ENCODE assay signal across 32 mouse cellular contexts in genomic region chr7:86816466-86816865, GRCm38 (mm10). TPM values are rescaled to one million over a fixed set of nuclear protein-coding genes. Genes with fewer than 3 reads are reported as not detected.
A peak's percentile ranks its signal among the peaks of the same experiment; 100 is the strongest.
DNase-seq lines count a peak whose midpoint lies in the region; TF ChIP-seq lines count a peak whose summit lies in the region.
"Had no signal": no experiment of that assay in that cellular context is flagged by ENCODE, and none has a peak within 500 bp of the region (broad histone marks: within the 10 kb centered on the region; RNA-seq: fewer than 3 reads in every experiment).

No protein-coding gene starts in this region.

- H3K36me3 ChIP-seq in ES-E14 (ENCODE audit: control insufficient read depth, insufficient read depth, low read length, poor library complexity, severe bottlenecking): no peaks in the 10 kb centered on the region
- H3K36me3 ChIP-seq: G1E had no signal

- no peak overlapping the region for H3K27ac ChIP-seq in ES-E14 (ENCODE audit: insufficient read depth, low read depth, low read length, poor library complexity, severe bottlenecking)

- H3K4me1 ChIP-seq in ES-E14 (ENCODE audit: control insufficient read depth in 2 of 2, insufficient read depth in 2 of 2, low read length in 2 of 2, poor library complexity in 1 of 2): no peaks in the 10 kb centered on the region

- in situ Hi-C loops in ES-E14 (cut with MboI; ENCODE audit: low sequenced_read_pairs in 2 of 2, unreplicated experiment in 2 of 2): no loop called here

- H3K9me3 ChIP-seq in ES-E14 (ENCODE audit: control insufficient read depth, insufficient read depth, low read depth, low read length): no peaks in the 10 kb centered on the region
- H3K9me3 ChIP-seq: G1E had no signal

- H3K9ac ChIP-seq in ES-E14 (ENCODE audit: insufficient read depth, low read depth, low read length, poor library complexity, severe bottlenecking): no peak overlapping the region

- DNase-seq in ES-CJ7 (ENCODE audit: low read depth, low spot score) (peak; percentile 31), ES-E14 (ENCODE audit: low read depth, low spot score) (peak; percentile 26), R1 (ENCODE audit: low read depth, low spot score) (peak; percentile 76), ZHBTc4 (ENCODE audit: low read depth, low spot score) (peak; percentile 63), MN1 (ENCODE audit: low spot score) (no peak)
- DNase-seq in adrenal gland, postnatal 36 days: no peak
- no peak for DNase-seq in lung, postnatal 36 days
- no peak for DNase-seq in frontal cortex, adult 2 months (ENCODE audit: extremely low spot score in 1 of 2, low spot score in 1 of 2)
- DNase-seq: adrenal gland, adult 2 months; adrenal gland, adult 8-10 months; adrenal gland, postnatal 10 days; adrenal gland, postnatal 14 days; adrenal gland, postnatal 25 days; B cell, adult 2 months; cerebellum, adult 11 months; cerebellum, adult 11-12 months; cerebellum, adult 18-20 months; cerebellum, adult 2 months; cerebellum, adult 8-10 months; cerebellum, adult 9-10 months; cerebellum, adult 9-11 months; cerebellum, postnatal 10 days had no signal

- no peak overlapping the region for H3K4me3 ChIP-seq in ES-E14 (ENCODE audit: insufficient read depth in 1 of 2, low read depth in 1 of 2, low read length in 2 of 2, poor library complexity in 1 of 2, severe bottlenecking in 1 of 2)

TF ChIP-seq in ES-E14, 5 proteins besides CTCF, POLR2A, EP300 and RAD21:
- TF ChIP-seq ZNF384 (IDR thresholded peaks at IDR 0.05; ENCODE audit: low read depth, low read length): no peak
- no peak for TF ChIP-seq MAFK (IDR thresholded peaks at IDR 0.05; ENCODE audit: insufficient read depth, low read depth, low read length)
- TF ChIP-seq CHD2 (IDR thresholded peaks at IDR 0.05; ENCODE audit: low read depth, low read length): no peak
- no peak for TF ChIP-seq HCFC1 (IDR thresholded peaks at IDR 0.05; ENCODE audit: borderline replicate concordance, insufficient read depth, low read length)
- TF ChIP-seq ZC3H11A (IDR thresholded peaks at IDR 0.05; ENCODE audit: borderline replicate concordance, low read depth, low read length): no peak

RNA-seq across cellular contexts. Expression of gene Vmn2r77, which starts 21.6 kb away (rescaled TPM):
- total RNA-seq in ES-E14 (2012; rRNA removed): not detected in 2 replicates
- total RNA-seq in adrenal gland, postnatal 36 days (2021): not detected
- polyA plus RNA-seq in frontal cortex, adult 2 months (2012; rRNA removed): not detected in 2 replicates
- total RNA-seq: adrenal gland, adult 18-20 months; adrenal gland, adult 2 months; adrenal gland, adult 8-10 months; adrenal gland, postnatal 10 days; adrenal gland, postnatal 14 days; adrenal gland, postnatal 25 days; adrenal gland, postnatal 4 days; CH12.LX; G1E; MEL had no signal
- polyA plus RNA-seq: adrenal gland, adult 2 months; brain, embryonic 14.5 days; C2C12; cerebellum, adult 2 months; G1E; Patski had no signal

RNA-seq across cellular contexts. Expression of gene Folh1, which starts 40.7 kb away (rescaled TPM):
- total RNA-seq in ES-E14 (2012; rRNA removed): 0.45 and 0.69 TPM in 2 replicates
- 1 to 10 TPM in 1 of 2 experiments, under 1 TPM in 1; 0.82 to 1.7 TPM for total RNA-seq in adrenal gland, postnatal 36 days (2021)
- 3.2 and 4.3 TPM in 2 replicates for polyA plus RNA-seq in frontal cortex, adult 2 months (2012; rRNA removed)
- total RNA-seq: CH12.LX, MEL had no signal
- polyA plus RNA-seq: activated CD4-positive, CD25-positive, alpha-beta regulatory T cell, adult 4 months; C2C12; CD4-positive, CD25-positive, alpha-beta regulatory T cell, adult 4 months; G1E; Patski had no signal

Comparison
In these comparisons a context has a peak if more than half of its experiments do, and no peak if none do; other contexts are left out.
1. DNase-seq: peak in ES-CJ7 (single experiment), ES-E14 (single experiment), R1 (single experiment) and ZHBTc4 (single experiment); none in adrenal gland, postnatal 36 days (0 of 2), lung, postnatal 36 days (single experiment), frontal cortex, adult 2 months (0 of 2) and MN1 (single experiment).